Mouse (Mus musculus) liver, embryonic 14.5 days (tissue): Measurements from ENCODE around the gene Ggps1. TPM values are rescaled to one million over a fixed set of nuclear protein-coding genes. Genes with fewer than 3 reads are reported as not detected.

Source experiments
- ATAC-seq: fragments of 200-750 bp; cut with Nextera tagmentation; 2 replicates; pipeline ENCODE4 v1.8.0; 2017; ENCODE audit warnings: moderate number of reproducible peaks, mild to moderate bottlenecking, moderate library complexity; ENCODE audit not compliant: insufficient read depth
- DNase-seq, 3 experiments: peaks; one replicate each; pipeline ENCODE4 v3.0.0-alpha.2; 2012 to 2013; ENCODE audit warnings: low read depth in 3 of 3, low spot score in 3 of 3
- H3K27ac ChIP-seq: fragments of 300-500 bp; sonication (generic); 2 replicates; pipeline ENCODE4 v1.5.1; 2014; ENCODE audit warnings: moderate library complexity, mild to moderate bottlenecking, control low read depth, inconsistent platforms
- H3K27me3 ChIP-seq: fragments of 300-500 bp; sonication (generic); 2 replicates; pipeline ENCODE4 v1.6.1; 2014; ENCODE audit warnings: mild to moderate bottlenecking, low read length, moderate library complexity; ENCODE audit not compliant: control insufficient read depth, insufficient read depth
- H3K36me3 ChIP-seq: fragments of 300-500 bp; sonication (generic); replicated peaks from 2 replicates; pipeline ENCODE4 v1.6.1; 2014; ENCODE audit warnings: low read depth; ENCODE audit not compliant: control insufficient read depth, insufficient read depth
- H3K4me1 ChIP-seq, 2 experiments: fragments of 200-500 bp in 1 of 2; fragments of 300-500 bp in 1 of 2; sonication (generic) in 1 of 2; replicated peaks; 2 replicates each; pipeline ENCODE4 v1.6.1; 2012 to 2014; ENCODE audit warnings: antibody characterized with exemption in 1 of 2, inconsistent platforms in 1 of 2, low read length in 1 of 2; ENCODE audit not compliant: control insufficient read depth in 2 of 2, insufficient read depth in 2 of 2
- H3K4me2 ChIP-seq: fragments of 300-500 bp; sonication (generic); 2 replicates; pipeline ENCODE4 v1.6.1; 2014; ENCODE audit warnings: low read depth, mild to moderate bottlenecking, control low read depth, moderate library complexity
- H3K4me3 ChIP-seq, 2 experiments: fragments of 200-500 bp in 1 of 2; fragments of 300-500 bp in 1 of 2; sonication (generic) in 1 of 2; 2 replicates each; pipeline ENCODE4 v1.5.1; 2012 to 2014; ENCODE audit warnings: low read depth in 2 of 2, low read length in 2 of 2, mild to moderate bottlenecking in 2 of 2, control low read depth in 1 of 2, inconsistent platforms in 1 of 2, moderate library complexity in 1 of 2; ENCODE audit not compliant: insufficient read depth in 1 of 2
- H3K9ac ChIP-seq: fragments of 300-500 bp; sonication (generic); replicated peaks from 2 replicates; pipeline ENCODE4 v1.6.1; 2014; ENCODE audit warnings: mild to moderate bottlenecking, control low read depth, moderate library complexity
- H3K9me3 ChIP-seq: fragments of 300-500 bp; sonication (generic); 2 replicates; pipeline ENCODE4 v1.6.1; 2016; ENCODE audit warnings: low read length, mixed read lengths; ENCODE audit not compliant: control insufficient read depth
- CTCF ChIP-seq: IDR thresholded peaks from 2 replicates; pipeline ENCODE4 v1.5.1; 2016; ENCODE audit warnings: antibody characterized with exemption, low read depth, control low read depth
- EP300 ChIP-seq: IDR thresholded peaks from 2 replicates; pipeline ENCODE4 v1.6.1; 2016; ENCODE audit warnings: antibody characterized with exemption, low read depth
- WGBS: fragments of 180-500 bp; shearing (Covaris S2); extraction: QIAGEN DNeasy Blood & Tissue Kit; methylation state at CpG from one replicate; pipeline ENCODE4 v1.1.7; 2014; ENCODE audit not compliant: insufficient replicate concordance; 5-methylcytosine and 5-hydroxymethylcytosine counted together
- polyA plus RNA-seq, 2 experiments: library from polyadenylated mRNA; depleted of rRNA in 1 of 2; stranded (reverse) in 1 of 2; unstranded in 1 of 2; fragments of >200 nt; fragmentation: Nextera tagmentation in 1 of 2; extraction: Ambion mirVana in 1 of 2; gene quantifications; 2 replicates each; pipeline versions ENCODE4 v1.2.1 to v1.2.3; 2012 to 2014

Ggps1 gene
- polyA plus RNA-seq, 2 experiments, result 5.9 to 12.3 TPM

DNA sequence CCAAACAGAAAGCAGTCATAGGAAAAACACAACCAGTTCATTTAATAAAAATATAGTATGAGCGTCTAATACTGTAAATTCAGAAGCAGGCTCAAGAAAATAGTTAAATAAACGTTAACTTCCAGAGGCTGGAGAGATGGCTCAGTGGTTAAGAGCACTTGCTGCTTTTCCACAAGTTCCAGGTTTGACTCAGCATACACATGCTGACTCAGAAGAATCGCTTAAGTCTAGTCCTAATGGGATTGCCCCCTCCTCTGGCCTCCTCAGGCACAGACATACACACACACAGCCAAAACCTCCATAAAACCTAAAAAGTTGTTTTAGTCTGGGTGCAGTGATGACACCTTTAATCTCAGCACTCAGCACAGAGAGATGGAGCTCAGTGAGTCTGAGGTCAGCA, 6.5 kb downstream of the Ggps1 start:
- WGBS, result 79% methylated on average over 3 of the region's 3 CpGs
- TF ChIP-seq EP300 (no peak), CTCF (no peak)
- Histone ChIP-seq H3K36me3 (peaks cover 13% of the 10 kb centered on the region), H3K4me1 (no peaks in the 10 kb centered on the region; a peak in 2 of 4 replicates), H3K27me3 (no peaks in the 10 kb centered on the region), H3K9ac (no peak overlapping the region), H3K27ac (no peak overlapping the region), H3K4me2 (no peak overlapping the region), H3K9me3 (no peaks in the 10 kb centered on the region), H3K4me3 (no peak overlapping the region)
- DNase-seq (no peak), ATAC-seq (no peak)

DNA sequence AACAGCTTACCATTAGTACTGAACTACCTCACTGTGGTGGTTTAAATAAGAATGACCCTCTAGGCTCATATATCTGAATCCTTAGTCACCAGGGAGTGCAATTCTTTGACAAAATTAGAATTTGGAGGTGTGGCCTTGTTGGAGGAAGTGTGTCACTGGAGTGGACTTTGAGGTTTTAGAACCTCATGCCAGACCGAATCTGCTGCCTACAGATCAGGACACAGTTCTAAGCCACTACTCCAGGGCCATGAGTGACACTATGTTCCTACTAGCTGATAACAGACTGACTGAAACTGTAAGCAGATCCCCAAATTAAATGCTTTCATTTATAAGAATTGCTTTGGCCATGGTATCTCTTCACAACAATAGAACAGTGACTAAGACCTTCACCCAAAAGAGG, 13.4 kb downstream of the Ggps1 start:
- Histone ChIP-seq H3K4me1 (no peaks in the 10 kb centered on the region), H3K27me3 (no peaks in the 10 kb centered on the region), H3K4me2 (no peak overlapping the region), H3K4me3 (no peak overlapping the region), H3K36me3 (peaks cover 10% of the 10 kb centered on the region), H3K27ac (no peak overlapping the region), H3K9me3 (no peaks in the 10 kb centered on the region), H3K9ac (no peak overlapping the region)
- ATAC-seq (no peak), DNase-seq (no peak)
- TF ChIP-seq EP300, result no peak
- TF ChIP-seq CTCF, result no peak
- WGBS, result 38% methylated on average over 1 of the region's 1 CpGs

DNA sequence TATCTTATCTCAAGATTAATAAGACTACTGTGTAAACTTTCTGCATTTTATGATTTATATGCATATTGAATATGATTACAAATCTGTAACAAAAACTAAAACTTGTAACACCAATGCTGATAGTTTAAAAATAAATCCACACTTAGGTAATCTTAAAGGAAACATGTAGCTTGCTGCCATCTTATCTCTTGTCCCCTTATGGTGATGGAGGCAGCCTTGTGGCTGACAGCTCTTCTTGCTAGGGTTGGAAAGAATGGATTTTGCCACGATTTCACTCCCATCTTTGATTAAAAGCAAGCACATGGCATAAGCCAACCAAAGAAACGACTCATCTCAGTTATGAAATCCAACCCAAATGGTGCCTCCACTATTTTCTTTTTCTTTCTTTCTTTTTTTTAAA, 18.8 kb downstream of the Ggps1 start:
- ATAC-seq (no peak), DNase-seq (no peak)
- H3K4me1 ChIP-seq, result peaks cover 7 to 8% of the 10 kb centered on the region in 2 experiments
- no peak overlapping the region for H3K4me2 ChIP-seq
- TF ChIP-seq CTCF (no peak), EP300 (no peak)
- no peak overlapping the region for H3K9ac ChIP-seq
- H3K27ac ChIP-seq, result no peak overlapping the region
- H3K27me3 ChIP-seq, result no peaks in the 10 kb centered on the region
- WGBS, result 19% methylated on average over 2 of the region's 2 CpGs
- no peaks in the 10 kb centered on the region for H3K36me3 ChIP-seq
- H3K4me3 ChIP-seq, result no peak overlapping the region
- no peaks in the 10 kb centered on the region for H3K9me3 ChIP-seq

DNA sequence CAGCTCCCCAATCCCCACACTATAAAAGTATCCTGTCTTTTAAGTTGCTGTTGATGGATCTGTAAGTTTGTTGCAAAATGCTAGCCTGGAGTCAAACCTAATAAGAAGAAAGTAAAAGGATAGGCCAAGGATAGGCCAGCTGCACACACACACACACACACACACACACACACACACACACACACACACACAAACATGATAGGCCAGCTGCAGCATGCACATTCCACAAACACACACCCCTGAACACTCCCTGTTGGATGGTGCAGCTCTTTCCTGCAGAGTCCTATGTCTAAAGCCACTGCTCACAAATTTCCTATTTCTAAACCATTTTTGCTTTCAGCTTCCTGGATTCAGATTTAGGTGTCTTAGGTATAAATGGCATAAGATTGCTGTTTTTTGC, 19.4 kb downstream of the Ggps1 start:
- H3K4me1 ChIP-seq, result peaks cover 7 to 8% of the 10 kb centered on the region in 2 experiments
- no peaks in the 10 kb centered on the region for H3K9me3 ChIP-seq
- H3K9ac ChIP-seq, result no peak overlapping the region
- no peak overlapping the region for H3K4me3 ChIP-seq
- no peak for TF ChIP-seq CTCF
- TF ChIP-seq EP300, result no peak
- no peaks in the 10 kb centered on the region for H3K36me3 ChIP-seq
- H3K27ac ChIP-seq, result no peak overlapping the region
- H3K4me2 ChIP-seq, result no peak overlapping the region
- DNase-seq (no peak), ATAC-seq (no peak)
- H3K27me3 ChIP-seq, result no peaks in the 10 kb centered on the region

DNA sequence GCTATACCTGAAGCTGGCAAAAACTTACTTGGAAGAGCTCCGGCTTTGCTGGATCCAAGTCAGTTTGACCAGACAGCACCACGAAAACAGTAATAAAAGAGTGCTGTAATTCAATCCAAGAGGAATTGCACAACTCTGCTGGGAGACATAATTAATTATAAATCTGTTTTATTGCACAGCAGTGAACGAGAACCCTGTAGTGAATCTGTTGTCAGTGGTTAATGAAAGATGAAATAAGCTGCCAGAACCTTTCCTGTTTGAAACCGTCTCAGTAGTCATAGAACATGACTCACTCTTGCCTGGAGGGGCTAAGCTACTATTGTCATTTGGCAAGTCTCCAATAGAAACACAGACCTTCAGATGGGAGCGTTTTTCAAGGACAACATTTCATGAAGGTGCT, 23.1 kb downstream of the Ggps1 start:
- TF ChIP-seq EP300, result no peak
- TF ChIP-seq CTCF, result no peak
- H3K4me1 ChIP-seq, result peaks cover 8 to 9% of the 10 kb centered on the region in 2 experiments
- peak overlapping the region; percentile 81 for H3K4me2 ChIP-seq
- ATAC-seq (no peak), DNase-seq (no peak)
- H3K9me3 ChIP-seq, result no peaks in the 10 kb centered on the region
- no peaks in the 10 kb centered on the region for H3K36me3 ChIP-seq
- 49% methylated on average over 5 of the region's 5 CpGs for WGBS
- peak overlapping the region; percentile 75 to 82 for H3K4me3 ChIP-seq
- peak overlapping the region; percentile 96 for H3K9ac ChIP-seq
- H3K27me3 ChIP-seq, result no peaks in the 10 kb centered on the region
- H3K27ac ChIP-seq, result peak overlapping the region; percentile 94
